Mouse (Mus musculus): ENCODE measurements around the gene Olfr641. TPM values are rescaled to one million over a fixed set of nuclear protein-coding genes. Genes with fewer than 3 reads are reported as not detected.

Olfr641 gene
- polyA plus RNA-seq, 1 experiment from 2014 or later: not detected

DNA sequence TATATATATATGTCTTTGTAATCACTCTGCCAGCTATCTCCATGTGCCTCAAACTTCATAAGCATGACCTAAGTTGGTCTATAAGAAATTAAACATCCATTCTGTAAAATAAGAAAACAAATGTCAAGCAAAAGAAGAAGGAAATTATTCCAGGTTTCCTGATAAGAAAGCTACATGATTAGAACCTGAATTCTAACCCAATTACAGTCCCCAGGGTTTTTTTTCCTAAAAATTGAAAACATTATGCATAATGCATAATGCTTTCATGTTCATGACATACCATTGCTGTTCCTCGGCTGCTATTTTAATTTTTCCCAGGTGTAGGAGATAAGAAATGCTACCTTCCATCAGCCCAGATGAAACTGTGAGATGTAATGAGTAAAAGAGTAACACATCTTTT is 50.1 kb downstream of the Olfr641 start, which contains the start of gene Olfr645:
TSS of gene Olfr645 (minus strand) at position 101 of the 400 bp plus-strand sequence.
- Histone ChIP-seq H3K27me3 (no peaks in the 10 kb centered on the region), H3K4me3 (no peak within 1 kb of the TSS), H3K27ac (no peak within 1 kb of the TSS), H3K9me3 (replicated peaks) (no peaks in the 10 kb centered on the region), H3K4me1 (no peaks in the 10 kb centered on the region), H3K4me2 (no peak within 1 kb of the TSS), H3K36me3 (ENCODE audit: poor library complexity, severe bottlenecking) (no peaks in the 10 kb centered on the region), H3K9ac (no peak within 1 kb of the TSS)
- WGBS: 90% methylated on average over 1 of the region's 1 CpGs
- no peak for ATAC-seq

Other genes with a start within 250 kb of the Olfr641 start
- not detected in 2 replicates for gene Olfr67, start 243.6 kb upstream of the Olfr641 start, polyA plus RNA-seq (2015; fragmentation: Nextera tagmentation; extraction: Ambion mirVana)
- gene Hbb-bt, start 221.4 kb upstream of the Olfr641 start, polyA plus RNA-seq (2015; fragmentation: Nextera tagmentation; extraction: Ambion mirVana): 960 and 1,191 TPM in 2 replicates
- gene Hbb-bs, start 207.3 kb upstream of the Olfr641 start, polyA plus RNA-seq (2015; fragmentation: Nextera tagmentation; extraction: Ambion mirVana): 1,844 and 2,278 TPM in 2 replicates
- not detected in 2 replicates for gene Hbb-bh2, start 194.9 kb upstream of the Olfr641 start, polyA plus RNA-seq (2015; fragmentation: Nextera tagmentation; extraction: Ambion mirVana)
- 32.1 and 81.1 TPM in 2 replicates for gene Hbb-bh1, start 192.3 kb upstream of the Olfr641 start, polyA plus RNA-seq (2015; fragmentation: Nextera tagmentation; extraction: Ambion mirVana)
- 3,762 and 4,630 TPM in 2 replicates for gene Hbb-y, start 182.2 kb upstream of the Olfr641 start, polyA plus RNA-seq (2015; fragmentation: Nextera tagmentation; extraction: Ambion mirVana)
- gene Olfr66, start 149.2 kb upstream of the Olfr641 start, polyA plus RNA-seq (2015; fragmentation: Nextera tagmentation; extraction: Ambion mirVana): not detected in 2 replicates
- not detected in 2 replicates for gene Olfr64, start 141.0 kb upstream of the Olfr641 start, polyA plus RNA-seq (2015; fragmentation: Nextera tagmentation; extraction: Ambion mirVana)
- not detected in 2 replicates for gene Olfr65, start 132.0 kb upstream of the Olfr641 start, polyA plus RNA-seq (2015; fragmentation: Nextera tagmentation; extraction: Ambion mirVana)
- not detected in 2 replicates for gene Olfr631, start 106.6 kb upstream of the Olfr641 start, polyA plus RNA-seq (2015; fragmentation: Nextera tagmentation; extraction: Ambion mirVana)
- gene Olfr632, start 101.1 kb upstream of the Olfr641 start, polyA plus RNA-seq (2015; fragmentation: Nextera tagmentation; extraction: Ambion mirVana): not detected in 2 replicates
- gene Olfr633, start 91.0 kb upstream of the Olfr641 start, polyA plus RNA-seq (2015; fragmentation: Nextera tagmentation; extraction: Ambion mirVana): not detected in 2 replicates
- gene Olfr635, start 64.3 kb upstream of the Olfr641 start, polyA plus RNA-seq (2015; fragmentation: Nextera tagmentation; extraction: Ambion mirVana): not detected in 2 replicates
- not detected in 2 replicates for gene Olfr638, start 36.7 kb upstream of the Olfr641 start, polyA plus RNA-seq (2015; fragmentation: Nextera tagmentation; extraction: Ambion mirVana)
- gene Olfr639, start 18.1 kb upstream of the Olfr641 start, polyA plus RNA-seq (2015; fragmentation: Nextera tagmentation; extraction: Ambion mirVana): 0.04 TPM in 1 of 2 replicates, not detected in the other
- gene Olfr640, start 9.9 kb upstream of the Olfr641 start, polyA plus RNA-seq (2015; fragmentation: Nextera tagmentation; extraction: Ambion mirVana): not detected in 2 replicates
- not detected in 2 replicates for gene Olfr642, start 17.2 kb downstream of the Olfr641 start, polyA plus RNA-seq (2015; fragmentation: Nextera tagmentation; extraction: Ambion mirVana)
- gene 4930516K23Rik, start 26.0 kb downstream of the Olfr641 start, polyA plus RNA-seq (2015; fragmentation: Nextera tagmentation; extraction: Ambion mirVana): not detected in 2 replicates
- gene Olfr644, start 36.4 kb downstream of the Olfr641 start, polyA plus RNA-seq (2015; fragmentation: Nextera tagmentation; extraction: Ambion mirVana): not detected in 2 replicates
- gene Olfr645, start 50.0 kb downstream of the Olfr641 start, polyA plus RNA-seq (2015; fragmentation: Nextera tagmentation; extraction: Ambion mirVana): not detected in 2 replicates
- gene Olfr646, start 69.4 kb downstream of the Olfr641 start, polyA plus RNA-seq (2015; fragmentation: Nextera tagmentation; extraction: Ambion mirVana): not detected in 2 replicates
- not detected in 2 replicates for gene Ubqln5, start 94.4 kb downstream of the Olfr641 start, polyA plus RNA-seq (2015; fragmentation: Nextera tagmentation; extraction: Ambion mirVana)
- gene Olfr643, start 102.0 kb downstream of the Olfr641 start, polyA plus RNA-seq (2015; fragmentation: Nextera tagmentation; extraction: Ambion mirVana): not detected in 2 replicates
- gene Ubqln3, start 107.8 kb downstream of the Olfr641 start, polyA plus RNA-seq (2015; fragmentation: Nextera tagmentation; extraction: Ambion mirVana): not detected in 2 replicates
- not detected in 2 replicates for gene Ubqlnl, start 115.1 kb downstream of the Olfr641 start, polyA plus RNA-seq (2015; fragmentation: Nextera tagmentation; extraction: Ambion mirVana)
- gene Olfm5, start 129.4 kb downstream of the Olfr641 start, polyA plus RNA-seq (2015; fragmentation: Nextera tagmentation; extraction: Ambion mirVana): not detected in 2 replicates
- gene Olfr648, start 147.9 kb downstream of the Olfr641 start, polyA plus RNA-seq (2015; fragmentation: Nextera tagmentation; extraction: Ambion mirVana): 0.23 and 0.45 TPM in 2 replicates
- not detected in 2 replicates for gene Olfr649, start 160.5 kb downstream of the Olfr641 start, polyA plus RNA-seq (2015; fragmentation: Nextera tagmentation; extraction: Ambion mirVana)
- 0.30 and 0.33 TPM in 2 replicates for gene Trim6, start 183.3 kb downstream of the Olfr641 start, polyA plus RNA-seq (2015; fragmentation: Nextera tagmentation; extraction: Ambion mirVana)
- gene Trim34a, start 209.0 kb downstream of the Olfr641 start, polyA plus RNA-seq (2015; fragmentation: Nextera tagmentation; extraction: Ambion mirVana): 0.42 and 0.43 TPM in 2 replicates

All from forebrain, embryonic 13.5 days (tissue).